8 mouse cellular contexts compared by ENCODE assay signal in genomic region chr10:69594186-69595131, GRCm38 (mm10).
DNase-seq lines count a peak whose midpoint lies in the region; ATAC-seq lines count a peak whose summit lies in the region.

No protein-coding gene starts in this region.

- 37% methylated on average over 15 of the region's 15 CpGs for WGBS in forebrain, embryonic 15.5 days
- WGBS in midbrain, embryonic 12.5 days, result 49% methylated on average over 15 of the region's 15 CpGs

- H3K27me3 ChIP-seq in forebrain, embryonic 15.5 days, result no peaks in the 10 kb centered on the region
- no peaks in the 10 kb centered on the region for H3K27me3 ChIP-seq in midbrain, embryonic 12.5 days

- no peaks in the 10 kb centered on the region for H3K36me3 ChIP-seq in forebrain, embryonic 15.5 days
- 0 out of 2 replicates have a peak, but pooled peaks cover 5% of the 10 kb centered on the region for H3K36me3 ChIP-seq in midbrain, embryonic 12.5 days

- peaks cover 21% of the 10 kb centered on the region for H3K4me1 ChIP-seq in forebrain, embryonic 15.5 days
- H3K4me1 ChIP-seq in midbrain, embryonic 12.5 days, result peaks cover 13% of the 10 kb centered on the region

- intact Hi-C loops in heart, postnatal 14 days (cut with DNase I), result loop anchor here (2.0 kb wide), 1 partner anchor 60 kb away; no protein-coding TSS in a partner anchor

- peak; percentile 62 for DNase-seq in ovary, postnatal 36 days (ENCODE audit: low spot score)
- DNase-seq in ovary, postnatal 14 days (ENCODE audit: low spot score), result no peak
- peak; percentile 71 to 83 for DNase-seq in heart, postnatal 14 days
- DNase-seq in layer of hippocampus, adult 18-20 months (ENCODE audit: low spot score in 2 of 2), result peak; percentile 56 to 75
- peak; percentile 80 for DNase-seq in testis, postnatal 10 days (ENCODE audit: low spot score)
- DNase-seq in thymus, postnatal 14 days, result no peak

- peak overlapping the region; percentile 81 for H3K27ac ChIP-seq in forebrain, embryonic 15.5 days (replicated peaks)
- H3K27ac ChIP-seq in midbrain, embryonic 12.5 days (replicated peaks), result peak overlapping the region; percentile 47; the same call in 1 of the 2 replicates

- ATAC-seq in forebrain, embryonic 15.5 days (replicated peaks), result peak; percentile 91
- ATAC-seq in midbrain, embryonic 12.5 days (ENCODE audit: low FRiP score, low read depth), result peak; percentile 74

- H3K4me3 ChIP-seq in forebrain, embryonic 15.5 days, result 0 out of 2 replicates have a peak overlapping the region, but pooled peaks have one; percentile 12
- H3K4me3 ChIP-seq in midbrain, embryonic 12.5 days, result no peak overlapping the region

- H3K9ac ChIP-seq in forebrain, embryonic 15.5 days (replicated peaks), result 0 out of 2 replicates have a peak overlapping the region, but pooled peaks have one; percentile 12
- H3K9ac ChIP-seq in midbrain, embryonic 12.5 days (replicated peaks), result no peak overlapping the region

- H3K4me2 ChIP-seq in forebrain, embryonic 15.5 days (replicated peaks), result peak overlapping the region; percentile 37
- 0 out of 2 replicates have a peak overlapping the region, but pooled peaks have one; percentile 28 for H3K4me2 ChIP-seq in midbrain, embryonic 12.5 days (replicated peaks)

- H3K9me3 ChIP-seq in forebrain, embryonic 15.5 days, result no peaks in the 10 kb centered on the region
- no peaks in the 10 kb centered on the region for H3K9me3 ChIP-seq in midbrain, embryonic 12.5 days

Comparison
In these comparisons a context has a peak if more than half of its experiments do, and no peak if none do; other contexts are left out.
1. DNase-seq: peak in ovary, postnatal 36 days (single experiment), heart, postnatal 14 days (2 of 2), layer of hippocampus, adult 18-20 months (2 of 2) and testis, postnatal 10 days (single experiment); none in ovary, postnatal 14 days (single experiment) and thymus, postnatal 14 days (single experiment).